Mouse (Mus musculus): ENCODE measurements around the gene Rab4b. TPM values are rescaled to one million over a fixed set of nuclear protein-coding genes. Genes with fewer than 3 reads are reported as not detected.

Gene Rab4b
- polyA plus RNA-seq, 1 experiment from 2014 or later = 71.1 TPM

- Histone ChIP-seq H3K9ac (replicated peaks; ENCODE audit: low read depth, low read length) (peak overlapping the region; percentile 76), H3K4me2 (replicated peaks; ENCODE audit: low read depth, low read length) (peak overlapping the region; percentile 88), H3K27ac (ENCODE audit: low read length) (peak overlapping the region; percentile 97), H3K4me1 (ENCODE audit: control insufficient read depth, insufficient read depth, low read length) (peaks cover 37% of the 10 kb centered on the region), H3K4me3 (ENCODE audit: low read depth, low read length) (peak overlapping the region; percentile 74), H3K9me3 (ENCODE audit: control insufficient read depth, low read depth, low read length) (no peaks in the 10 kb centered on the region), H3K27me3 (ENCODE audit: control insufficient read depth, insufficient read depth, low read length) (no peaks in the 10 kb centered on the region), H3K36me3 (ENCODE audit: control insufficient read depth, insufficient read depth, low read length) (peaks cover 24% of the 10 kb centered on the region)
- ATAC-seq (ENCODE audit: insufficient number of reproducible peaks, insufficient read depth, low FRiP score, low read depth) = peak; percentile 78
- 0% methylated on average over 39 of the region's 43 CpGs for WGBS
These were observed 12.5 kb downstream of the Rab4b start for GRCm38 (mm10) chr7:27166229-27166613.

GRCm38 (mm10) chr7:27165696-27166095 lies 13.0 kb downstream of the Rab4b start:
- Histone ChIP-seq H3K27me3 (ENCODE audit: control insufficient read depth, insufficient read depth, low read length) (no peaks in the 10 kb centered on the region), H3K9me3 (ENCODE audit: control insufficient read depth, low read depth, low read length) (no peaks in the 10 kb centered on the region), H3K4me1 (ENCODE audit: control insufficient read depth, insufficient read depth, low read length) (peaks cover 37% of the 10 kb centered on the region), H3K4me2 (replicated peaks; ENCODE audit: low read depth, low read length) (peak overlapping the region; percentile 88), H3K4me3 (ENCODE audit: low read depth, low read length) (peak overlapping the region; percentile 74), H3K9ac (replicated peaks; ENCODE audit: low read depth, low read length) (peak overlapping the region; percentile 76), H3K36me3 (ENCODE audit: control insufficient read depth, insufficient read depth, low read length) (peaks cover 26% of the 10 kb centered on the region), H3K27ac (ENCODE audit: low read length) (peak overlapping the region; percentile 97)
- no peak for ATAC-seq (ENCODE audit: insufficient number of reproducible peaks, insufficient read depth, low FRiP score, low read depth)
- 3% methylated on average over 8 of the region's 8 CpGs for WGBS

GRCm38 (mm10) chr7:27165007-27165655 lies 13.6 kb downstream of the Rab4b start:
- peak overlapping the region; percentile 74 for H3K4me3 ChIP-seq (ENCODE audit: low read depth, low read length)
- no peak for ATAC-seq (ENCODE audit: insufficient number of reproducible peaks, insufficient read depth, low FRiP score, low read depth)
- H3K27me3 ChIP-seq (ENCODE audit: control insufficient read depth, insufficient read depth, low read length) = no peaks in the 10 kb centered on the region
- H3K9me3 ChIP-seq (ENCODE audit: control insufficient read depth, low read depth, low read length) = no peaks in the 10 kb centered on the region
- H3K27ac ChIP-seq (ENCODE audit: low read length) = no peak overlapping the region
- H3K36me3 ChIP-seq (ENCODE audit: control insufficient read depth, insufficient read depth, low read length) = peaks cover 29% of the 10 kb centered on the region
- peaks cover 37% of the 10 kb centered on the region for H3K4me1 ChIP-seq (ENCODE audit: control insufficient read depth, insufficient read depth, low read length)
- peak overlapping the region; percentile 88 for H3K4me2 ChIP-seq (replicated peaks; ENCODE audit: low read depth, low read length)
- peak overlapping the region; percentile 76; the same call in 1 of the 2 replicates for H3K9ac ChIP-seq (replicated peaks; ENCODE audit: low read depth, low read length)
- WGBS = 64% methylated on average over 23 of the region's 23 CpGs

GRCm38 (mm10) chr7:27164112-27164947 lies 14.4 kb downstream of the Rab4b start:
- no peak for ATAC-seq (ENCODE audit: insufficient number of reproducible peaks, insufficient read depth, low FRiP score, low read depth)
- Histone ChIP-seq H3K4me3 (ENCODE audit: low read depth, low read length) (peak overlapping the region; percentile 74; the same call in 1 of the 2 replicates), H3K4me1 (ENCODE audit: control insufficient read depth, insufficient read depth, low read length) (peaks cover 37% of the 10 kb centered on the region), H3K9me3 (ENCODE audit: control insufficient read depth, low read depth, low read length) (no peaks in the 10 kb centered on the region), H3K27me3 (ENCODE audit: control insufficient read depth, insufficient read depth, low read length) (no peaks in the 10 kb centered on the region), H3K27ac (ENCODE audit: low read length) (no peak overlapping the region), H3K4me2 (replicated peaks; ENCODE audit: low read depth, low read length) (peak overlapping the region; percentile 88), H3K9ac (replicated peaks; ENCODE audit: low read depth, low read length) (0 out of 2 replicates have a peak overlapping the region, but pooled peaks have one; percentile 6), H3K36me3 (ENCODE audit: control insufficient read depth, insufficient read depth, low read length) (peaks cover 33% of the 10 kb centered on the region)
- WGBS = 75% methylated on average over 33 of the region's 33 CpGs

GRCm38 (mm10) chr7:27163450-27163805 lies 15.3 kb downstream of the Rab4b start:
- 68% methylated on average over 5 of the region's 5 CpGs for WGBS
- Histone ChIP-seq H3K27me3 (ENCODE audit: control insufficient read depth, insufficient read depth, low read length) (no peaks in the 10 kb centered on the region), H3K4me3 (ENCODE audit: low read depth, low read length) (no peak overlapping the region), H3K4me1 (ENCODE audit: control insufficient read depth, insufficient read depth, low read length) (peaks cover 37% of the 10 kb centered on the region), H3K9me3 (ENCODE audit: control insufficient read depth, low read depth, low read length) (no peaks in the 10 kb centered on the region), H3K36me3 (ENCODE audit: control insufficient read depth, insufficient read depth, low read length) (peaks cover 40% of the 10 kb centered on the region), H3K27ac (ENCODE audit: low read length) (no peak overlapping the region), H3K9ac (replicated peaks; ENCODE audit: low read depth, low read length) (no peak overlapping the region), H3K4me2 (replicated peaks; ENCODE audit: low read depth, low read length) (peak overlapping the region; percentile 88; the same call in 1 of the 2 replicates)
- no peak for ATAC-seq (ENCODE audit: insufficient number of reproducible peaks, insufficient read depth, low FRiP score, low read depth)

GRCm38 (mm10) chr7:27162780-27163449 lies 15.8 kb downstream of the Rab4b start:
- Histone ChIP-seq H3K27me3 (ENCODE audit: control insufficient read depth, insufficient read depth, low read length) (no peaks in the 10 kb centered on the region), H3K4me3 (ENCODE audit: low read depth, low read length) (no peak overlapping the region), H3K4me1 (ENCODE audit: control insufficient read depth, insufficient read depth, low read length) (peaks cover 37% of the 10 kb centered on the region), H3K4me2 (replicated peaks; ENCODE audit: low read depth, low read length) (peak overlapping the region; percentile 88; the same call in 1 of the 2 replicates), H3K27ac (ENCODE audit: low read length) (no peak overlapping the region), H3K9me3 (ENCODE audit: control insufficient read depth, low read depth, low read length) (no peaks in the 10 kb centered on the region), H3K36me3 (ENCODE audit: control insufficient read depth, insufficient read depth, low read length) (peaks cover 45% of the 10 kb centered on the region), H3K9ac (replicated peaks; ENCODE audit: low read depth, low read length) (no peak overlapping the region)
- WGBS = 82% methylated on average over 5 of the region's 5 CpGs
- no peak for ATAC-seq (ENCODE audit: insufficient number of reproducible peaks, insufficient read depth, low FRiP score, low read depth)

GRCm38 (mm10) chr7:27161744-27162143 lies 17.0 kb downstream of the Rab4b start:
- Histone ChIP-seq H3K9me3 (ENCODE audit: control insufficient read depth, low read depth, low read length) (no peaks in the 10 kb centered on the region), H3K4me2 (replicated peaks; ENCODE audit: low read depth, low read length) (no peak overlapping the region), H3K36me3 (ENCODE audit: control insufficient read depth, insufficient read depth, low read length) (peaks cover 53% of the 10 kb centered on the region), H3K9ac (replicated peaks; ENCODE audit: low read depth, low read length) (no peak overlapping the region), H3K27ac (ENCODE audit: low read length) (no peak overlapping the region), H3K4me1 (ENCODE audit: control insufficient read depth, insufficient read depth, low read length) (peaks cover 30% of the 10 kb centered on the region), H3K4me3 (ENCODE audit: low read depth, low read length) (no peak overlapping the region), H3K27me3 (ENCODE audit: control insufficient read depth, insufficient read depth, low read length) (no peaks in the 10 kb centered on the region)
- 83% methylated on average over 4 of the region's 4 CpGs for WGBS
- no peak for ATAC-seq (ENCODE audit: insufficient number of reproducible peaks, insufficient read depth, low FRiP score, low read depth)

GRCm38 (mm10) chr7:27160921-27161320 lies 17.8 kb downstream of the Rab4b start:
- Histone ChIP-seq H3K4me1 (ENCODE audit: control insufficient read depth, insufficient read depth, low read length) (peaks cover 30% of the 10 kb centered on the region), H3K27ac (ENCODE audit: low read length) (no peak overlapping the region), H3K4me3 (ENCODE audit: low read depth, low read length) (no peak overlapping the region), H3K27me3 (ENCODE audit: control insufficient read depth, insufficient read depth, low read length) (no peaks in the 10 kb centered on the region), H3K4me2 (replicated peaks; ENCODE audit: low read depth, low read length) (no peak overlapping the region), H3K9ac (replicated peaks; ENCODE audit: low read depth, low read length) (no peak overlapping the region), H3K9me3 (ENCODE audit: control insufficient read depth, low read depth, low read length) (no peaks in the 10 kb centered on the region), H3K36me3 (ENCODE audit: control insufficient read depth, insufficient read depth, low read length) (peaks cover 53% of the 10 kb centered on the region)
- no peak for ATAC-seq (ENCODE audit: insufficient number of reproducible peaks, insufficient read depth, low FRiP score, low read depth)
- WGBS = 80% methylated on average over 3 of the region's 3 CpGs

Measured in stomach, embryonic 14.5 days (tissue).